Mouse (Mus musculus): ENCODE data around the gene Gmeb2.
A peak's percentile ranks its signal among the peaks of the same experiment; 100 is the strongest.

Gmeb2 gene

GRCm38 (mm10) chr2:181274639-181275038, 13.2 kb downstream of the Gmeb2 start:
- no peak for DNase-seq (ENCODE audit: low spot score)

- no peak for DNase-seq (ENCODE audit: low spot score)
Observed at GRCm38 (mm10) chr2:181273829-181274228, 14.0 kb downstream of the Gmeb2 start.

DNA sequence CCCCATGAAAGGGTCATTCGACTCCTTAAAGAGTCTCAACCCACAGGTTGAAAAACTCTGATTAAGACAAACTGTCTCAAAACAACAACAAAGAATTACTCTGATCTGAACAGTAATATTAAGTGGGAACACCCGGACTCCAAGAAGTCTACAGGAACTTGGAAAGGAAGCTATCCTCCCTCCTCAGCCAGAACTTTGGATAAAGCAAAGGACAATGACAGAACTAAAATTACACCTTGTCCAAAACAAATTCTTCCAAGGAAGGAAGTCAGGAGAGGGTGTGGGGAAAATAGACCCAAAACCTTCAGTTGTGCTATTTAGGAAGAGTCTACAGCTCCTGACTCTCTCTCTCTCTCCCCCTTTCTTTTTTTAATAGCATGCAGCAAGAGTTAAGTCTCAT, 15.7 kb downstream of the Gmeb2 start:
- DNase-seq (ENCODE audit: low spot score) = no peak

- DNase-seq (ENCODE audit: low spot score) = no peak
Observed at GRCm38 (mm10) chr2:181266839-181267238, 21.0 kb downstream of the Gmeb2 start.

- no peak for DNase-seq (ENCODE audit: low spot score)
Observed at GRCm38 (mm10) chr2:181253248-181253647, 34.6 kb downstream of the Gmeb2 start.

- no peak for DNase-seq (ENCODE audit: low spot score)
Observed at GRCm38 (mm10) chr2:181251841-181252240, 36.0 kb downstream of the Gmeb2 start.

DNA sequence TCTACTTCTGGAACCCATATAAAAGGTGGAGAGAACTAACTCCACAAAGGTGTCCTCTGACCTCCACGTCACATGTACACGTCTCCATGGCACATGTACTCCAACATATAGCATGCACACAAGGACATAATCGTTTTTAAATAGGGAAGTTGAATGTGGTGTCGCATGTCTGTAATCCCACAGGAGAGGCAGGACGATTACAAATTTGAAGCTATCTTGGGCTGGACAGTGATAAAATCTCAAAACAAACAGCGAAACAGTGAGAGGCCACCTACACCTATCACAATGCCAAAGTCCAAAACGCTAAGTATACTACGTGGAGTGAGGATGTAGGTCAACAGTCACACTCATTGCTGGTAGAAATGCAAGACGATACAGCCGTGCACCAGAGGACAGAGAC, 38.6 kb downstream of the Gmeb2 start:
- no peak for DNase-seq (ENCODE audit: low spot score)

- no peak for DNase-seq (ENCODE audit: low spot score)
Observed at GRCm38 (mm10) chr2:181245031-181245430, 42.8 kb downstream of the Gmeb2 start.

- DNase-seq (ENCODE audit: low spot score) = peak; percentile 69
Observed at GRCm38 (mm10) chr2:181243706-181244394, 44.0 kb downstream of the Gmeb2 start.

DNA sequence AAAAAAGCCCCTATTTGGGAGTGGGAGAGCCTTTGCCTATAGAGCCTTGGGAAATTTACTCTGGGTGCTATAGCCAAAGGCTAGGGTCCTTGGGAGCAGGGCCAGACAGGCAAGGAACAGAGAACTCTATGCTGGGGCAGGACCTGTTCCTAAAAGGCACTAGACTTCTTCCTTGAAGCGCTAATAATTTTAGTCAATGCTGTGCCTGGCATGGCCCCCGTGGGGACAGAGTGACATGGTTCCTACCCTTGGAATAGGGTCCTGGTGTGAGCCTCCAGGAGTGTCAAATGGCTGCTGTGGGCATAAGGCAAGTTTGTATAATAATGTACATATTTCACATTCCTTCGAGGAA, 45.5 kb downstream of the Gmeb2 start:
- DNase-seq (ENCODE audit: low spot score) = no peak

- peak; percentile 73 for DNase-seq (ENCODE audit: low spot score)
Observed at GRCm38 (mm10) chr2:181241602-181242313, 46.1 kb downstream of the Gmeb2 start, which contains the start of gene Helz2. Helz2 (minus strand) TSS chr2:181242027.

DNA sequence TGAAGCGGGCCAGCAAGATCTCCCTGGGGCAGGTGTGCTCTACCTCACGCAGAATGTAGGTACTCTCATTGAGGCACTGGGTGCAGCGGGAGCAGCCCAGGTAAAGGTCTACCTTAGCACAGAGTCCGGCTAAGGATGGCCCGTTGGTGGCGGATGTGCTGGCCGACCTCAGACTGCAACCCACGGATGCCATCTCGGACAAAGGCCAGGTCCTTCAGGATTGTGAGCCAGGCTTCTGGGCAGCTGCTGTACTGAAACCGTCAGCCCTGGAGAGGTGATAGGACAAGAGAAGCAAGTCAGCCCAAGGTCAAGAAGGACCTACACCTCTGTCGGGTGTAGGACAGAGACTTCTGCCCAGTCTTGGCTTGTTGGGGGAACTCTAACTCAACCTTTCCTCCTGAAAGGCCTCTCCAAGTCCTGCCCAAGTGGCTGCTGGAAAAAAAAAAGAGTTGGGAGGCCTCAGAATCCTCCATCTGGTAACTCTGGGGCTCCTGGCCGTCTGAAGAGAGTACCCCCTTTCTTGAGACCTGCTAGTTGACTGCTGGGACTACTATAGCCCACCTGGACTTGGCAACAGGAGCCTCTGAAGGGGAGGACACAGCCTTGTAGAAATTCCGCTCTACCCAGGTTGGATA, 46.9 kb downstream of the Gmeb2 start:
- DNase-seq (ENCODE audit: low spot score) = no peak

DNA sequence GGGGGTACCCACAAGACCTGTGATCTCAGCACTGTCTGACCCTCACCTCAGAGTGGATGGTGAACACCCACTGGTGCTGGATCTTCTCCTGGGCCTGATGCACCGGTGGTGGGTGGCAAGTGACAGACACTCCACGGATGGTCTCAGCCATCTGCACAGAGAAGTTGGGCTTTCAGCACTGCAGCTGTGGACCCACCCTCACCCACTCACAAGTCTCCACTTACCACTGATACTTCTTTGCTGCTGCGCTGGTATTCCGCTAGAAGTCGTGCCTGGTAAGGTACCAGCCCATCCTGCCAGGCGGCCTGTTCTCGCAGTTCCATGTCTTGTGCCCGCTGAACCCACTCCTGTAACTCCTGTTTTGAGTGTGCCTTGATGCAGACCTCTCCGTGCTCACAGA, 48.6 kb downstream of the Gmeb2 start:
- no peak for DNase-seq (ENCODE audit: low spot score)

GRCm38 (mm10) chr2:181238861-181239260, 49.0 kb downstream of the Gmeb2 start:
- DNase-seq (ENCODE audit: low spot score) = no peak

DNA sequence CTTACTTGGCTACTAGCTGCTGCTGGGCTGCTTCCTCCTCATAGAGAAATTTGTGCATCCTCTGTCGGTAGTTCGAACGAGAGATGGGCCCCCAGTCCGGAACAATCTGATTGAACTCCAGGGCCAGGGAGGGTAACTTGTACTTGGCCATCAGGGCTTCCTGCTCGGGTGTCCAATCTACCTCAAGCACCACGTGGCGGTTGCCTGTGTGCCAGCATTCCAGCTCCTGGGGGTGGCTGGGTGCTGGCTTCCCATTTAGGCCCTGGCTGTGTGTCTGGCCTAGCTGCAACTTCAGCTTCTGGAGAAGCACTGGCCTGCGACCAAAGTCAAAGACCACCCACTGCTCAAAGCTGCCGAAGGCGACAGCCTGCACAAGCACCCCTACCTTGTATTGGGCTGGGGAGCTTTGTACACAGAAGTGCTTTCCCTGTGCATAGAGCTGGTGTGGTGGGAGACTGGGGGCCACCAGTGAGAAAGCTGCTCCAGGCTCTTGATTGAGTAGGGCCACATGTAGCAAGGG, 49.7 kb downstream of the Gmeb2 start:
- DNase-seq (ENCODE audit: low spot score) = no peak

GRCm38 (mm10) chr2:181237251-181238014, 50.4 kb downstream of the Gmeb2 start:
- no peak for DNase-seq (ENCODE audit: low spot score)

GRCm38 (mm10) chr2:181235681-181236566, 51.9 kb downstream of the Gmeb2 start:
- DNase-seq (ENCODE audit: low spot score) = no peak

- no peak for DNase-seq (ENCODE audit: low spot score)
Observed at GRCm38 (mm10) chr2:181234680-181235079, 53.2 kb downstream of the Gmeb2 start.

- DNase-seq (ENCODE audit: low spot score) = no peak
Observed at GRCm38 (mm10) chr2:181233443-181233842, 54.4 kb downstream of the Gmeb2 start.

DNA sequence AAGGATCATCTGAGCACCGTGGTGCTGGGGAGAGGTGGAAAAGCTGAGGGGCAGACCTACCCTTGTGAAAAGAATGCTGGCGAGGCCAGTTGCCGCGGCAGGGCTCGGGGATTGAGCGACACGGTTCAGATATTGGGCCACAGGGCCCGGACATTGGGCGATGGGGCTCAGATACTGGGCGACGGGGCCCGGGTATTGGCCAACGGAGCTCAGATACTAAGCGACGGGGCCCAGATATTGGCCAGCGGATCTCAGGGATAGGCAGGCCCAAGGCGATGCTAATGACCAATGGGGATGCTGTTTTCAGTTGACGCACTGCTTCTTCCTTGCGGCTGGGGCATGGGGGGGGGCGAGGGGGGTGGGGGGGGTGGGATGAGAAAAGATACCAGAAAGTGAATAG, 56.7 kb downstream of the Gmeb2 start:
- no peak for DNase-seq (ENCODE audit: low spot score)

DNA sequence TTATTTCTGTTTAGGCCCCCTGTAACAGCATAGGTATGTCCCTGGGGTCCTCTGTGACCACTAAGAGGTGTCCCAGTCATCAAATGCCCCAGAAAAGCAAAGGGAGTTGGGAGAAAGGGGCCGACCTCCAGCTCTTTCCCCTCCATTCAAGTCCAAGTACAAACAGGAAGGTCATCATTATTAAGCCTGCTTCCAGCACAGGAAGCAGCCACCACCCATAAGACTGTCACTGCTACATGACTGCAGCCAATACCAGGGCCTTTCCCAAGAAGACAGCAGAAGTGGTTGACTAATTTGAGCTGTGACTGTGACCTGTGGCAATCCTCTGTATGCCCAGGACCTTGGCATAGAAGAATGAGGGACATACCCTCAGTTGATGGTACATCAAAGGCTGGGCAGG, 59.5 kb downstream of the Gmeb2 start:
- peak; percentile 65 for DNase-seq (ENCODE audit: low spot score)
